Mouse (Mus musculus): ENCODE data around the gene Cldn34d. TPM values are rescaled to one million over a fixed set of nuclear protein-coding genes. Genes with fewer than 3 reads are reported as not detected.

Cldn34d gene
- not detected for polyA plus RNA-seq (2014; fragmentation: Illumina TruSeq; extraction: RNeasy Lipid Tissue Mini Kit (QIAGEN cat#74804); ENCODE audit: low read depth, low replicate concordance)

DNA sequence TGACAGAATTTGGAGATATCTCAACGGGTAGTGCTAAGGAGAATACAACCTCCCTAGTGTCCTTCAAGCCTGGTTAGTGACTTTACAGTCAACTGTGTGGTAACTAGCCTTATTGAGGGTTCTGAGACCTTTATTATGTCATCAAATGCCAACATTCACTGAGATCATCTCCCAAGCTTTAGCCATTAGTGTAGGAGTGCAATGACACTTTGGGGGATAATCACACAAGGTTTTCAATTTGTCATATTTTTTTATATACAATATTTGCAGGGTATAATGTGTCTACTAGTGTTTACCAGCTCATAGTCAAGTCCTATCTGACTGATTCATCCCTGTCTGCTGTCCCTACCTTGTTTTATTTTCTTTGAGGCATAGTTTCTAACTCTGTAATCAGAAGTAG is at the start of gene Cldn34d:
TSS of gene Cldn34d (minus strand) at position 101 of the 400 bp plus-strand sequence.

Other genes starting within 250 kb of the Cldn34d start
- gene Cldn34b4, start 209.6 kb downstream of the Cldn34d start, polyA plus RNA-seq (2014; fragmentation: Illumina TruSeq; extraction: RNeasy Lipid Tissue Mini Kit (QIAGEN cat#74804); ENCODE audit: low read depth, low replicate concordance), result not detected

Measured in kidney, adult 10 weeks (tissue).